Mouse (Mus musculus) CH12.LX (cell line): ENCODE measurements around the gene Arl15. TPM values are rescaled to one million over a fixed set of nuclear protein-coding genes. Genes with fewer than 3 reads are reported as not detected.

Experiments used
- DNase-seq: peaks from one replicate; pipeline ENCODE4 v3.0.0-alpha.2; 2013; ENCODE audit errors: extremely low read depth
- H3K27ac ChIP-seq: 2 replicates; pipeline ENCODE4 v1.5.1; 2012; ENCODE audit warnings: low read depth, mild to moderate bottlenecking, control low read depth, moderate library complexity; ENCODE audit not compliant: insufficient read depth
- H3K27me3 ChIP-seq: replicated peaks from 2 replicates; pipeline ENCODE3; 2012; ENCODE audit warnings: inconsistent platforms
- H3K36me3 ChIP-seq, 2 experiments: replicated peaks in 1 of 2; 2 replicates each; pipeline versions ENCODE3 to v1.6.1; 2012; ENCODE audit warnings: inconsistent platforms in 1 of 2, low read length in 1 of 2, mild to moderate bottlenecking in 1 of 2, mixed read lengths in 1 of 2, moderate library complexity in 1 of 2; ENCODE audit not compliant: control insufficient read depth in 1 of 2, insufficient read depth in 1 of 2
- H3K4me1 ChIP-seq, 2 experiments: 2 replicates each; pipeline ENCODE4 v1.6.1; 2012; ENCODE audit warnings: inconsistent platforms in 1 of 2, moderate library complexity in 1 of 2; ENCODE audit not compliant: insufficient read depth in 2 of 2, control insufficient read depth in 1 of 2
- H3K4me2 ChIP-seq: 2 replicates; pipeline ENCODE4 v1.6.1; 2012; ENCODE audit warnings: low read depth, mild to moderate bottlenecking, control low read depth; ENCODE audit not compliant: poor library complexity, insufficient read depth, severe bottlenecking
- H3K4me3 ChIP-seq, 3 experiments: fragments of 150-350 bp in 1 of 3; sonication (generic) in 1 of 3; replicated peaks in 1 of 3; 2 replicates each; pipeline versions ENCODE3 to v1.5.1; 2011 to 2012; ENCODE audit warnings: low read depth in 2 of 3, low read length in 2 of 3, mild to moderate bottlenecking in 2 of 3, moderate library complexity in 2 of 3, control low read depth in 1 of 3, improper control_type of control experiment in 1 of 3, inconsistent platforms in 1 of 3, mixed read lengths in 1 of 3; ENCODE audit not compliant: poor library complexity in 1 of 3
- H3K79me2 ChIP-seq: replicated peaks from 2 replicates; pipeline ENCODE4 v1.6.1; 2012; ENCODE audit warnings: mild to moderate bottlenecking, moderate library complexity; ENCODE audit not compliant: control insufficient read depth, poor library complexity, insufficient read depth, severe bottlenecking; ENCODE audit errors: extremely low read depth
- H3K9ac ChIP-seq: 2 replicates; pipeline ENCODE4 v1.6.1; 2012; ENCODE audit warnings: low read depth, mild to moderate bottlenecking, control low read depth, moderate library complexity; ENCODE audit not compliant: insufficient read depth
- H3K9me3 ChIP-seq: replicated peaks from 2 replicates; pipeline ENCODE3; 2012; ENCODE audit warnings: low read length, inconsistent platforms, mixed read lengths
- CHD1 ChIP-seq: IDR thresholded peaks from 2 replicates; pipeline ENCODE4 v1.6.1; 2012; ENCODE audit warnings: low read depth, low read length, improper control_type of control experiment, inconsistent platforms
- CHD2 ChIP-seq: IDR thresholded peaks from 2 replicates; pipeline ENCODE4 v1.6.1; 2011; ENCODE audit warnings: low read length, improper control_type of control experiment
- ETS1 ChIP-seq: conservative IDR thresholded peaks from 2 replicates; pipeline ENCODE4 v1.6.1; 2012; ENCODE audit warnings: low read depth, mild to moderate bottlenecking, inconsistent platforms, low read length, improper control_type of control experiment, moderate library complexity
- GABPA ChIP-seq: IDR thresholded peaks from 2 replicates; pipeline ENCODE4 v1.6.1; 2012; ENCODE audit warnings: low read depth, low read length, improper control_type of control experiment, inconsistent platforms; ENCODE audit not compliant: insufficient replicate concordance
- MAX ChIP-seq: IDR thresholded peaks from 2 replicates; pipeline ENCODE4 v1.6.1; 2011; ENCODE audit warnings: low read length, improper control_type of control experiment
- MXI1 ChIP-seq: IDR thresholded peaks from 2 replicates; pipeline ENCODE4 v1.6.1; 2011; ENCODE audit warnings: mild to moderate bottlenecking, low read depth, low read length, improper control_type of control experiment
- MYC ChIP-seq: IDR thresholded peaks from 2 replicates; pipeline ENCODE4 v1.6.1; 2011; ENCODE audit warnings: low read depth, mild to moderate bottlenecking, improper control_type of control experiment, low read length
- NRF1 ChIP-seq: IDR thresholded peaks from 2 replicates; pipeline ENCODE4 v1.6.1; 2014; ENCODE audit warnings: low read depth, mild to moderate bottlenecking, inconsistent platforms, low read length, improper control_type of control experiment, moderate library complexity
- SIN3A ChIP-seq: IDR thresholded peaks from 2 replicates; pipeline ENCODE4 v1.6.1; 2012; ENCODE audit warnings: low read length, improper control_type of control experiment, inconsistent platforms
- UBTF ChIP-seq: IDR thresholded peaks from 2 replicates; pipeline ENCODE4 v1.6.1; 2012; ENCODE audit warnings: low read depth, mild to moderate bottlenecking, inconsistent platforms, low read length, improper control_type of control experiment, moderate library complexity
- ZKSCAN1 ChIP-seq: IDR thresholded peaks from 2 replicates; pipeline ENCODE4 v1.6.1; 2012; ENCODE audit warnings: low read depth, inconsistent platforms, low read length, improper control_type of control experiment, borderline replicate concordance
- dilution Hi-C: fragments of 300-500 bp; cut with MboI; formaldehyde crosslinking; loops from 2 replicates; pipeline ENCODE4 v1.14.3; 2020; ENCODE audit warnings: low sequenced_read_pairs; ENCODE audit not compliant: extremely low pct_unique_long_range_greater_than_20kb, extremely low pct_ligation_motif_present
- in situ Hi-C: fragments of 300-500 bp; cut with MboI; formaldehyde crosslinking; loops from 3 replicates; pipeline ENCODE4 v1.14.3; 2019; ENCODE audit warnings: low sequenced_read_pairs, low pct_ligation_motif_present, low pct_unique_long_range_greater_than_20kb, mixed read lengths
- polyA plus RNA-seq: library from polyadenylated mRNA; unstranded; fragments of >175 nt; gene quantifications from 2 replicates; pipeline ENCODE4 v1.2.1, GENCODE M21; 2012; ENCODE audit warnings: low read depth; ENCODE audit not compliant: insufficient read length
- total RNA-seq, 2 experiments: library from RNA; depleted of rRNA; stranded (reverse); fragments of 300-350 nt in 1 of 2; fragments of >200 nt in 1 of 2; gene quantifications; 2 replicates each; pipeline ENCODE4 v1.2.3; 2012 to 2014

Arl15 gene
- total and polyA plus RNA-seq, 3 experiments = 2.2 to 5.2 (median 4.8) TPM

DNA sequence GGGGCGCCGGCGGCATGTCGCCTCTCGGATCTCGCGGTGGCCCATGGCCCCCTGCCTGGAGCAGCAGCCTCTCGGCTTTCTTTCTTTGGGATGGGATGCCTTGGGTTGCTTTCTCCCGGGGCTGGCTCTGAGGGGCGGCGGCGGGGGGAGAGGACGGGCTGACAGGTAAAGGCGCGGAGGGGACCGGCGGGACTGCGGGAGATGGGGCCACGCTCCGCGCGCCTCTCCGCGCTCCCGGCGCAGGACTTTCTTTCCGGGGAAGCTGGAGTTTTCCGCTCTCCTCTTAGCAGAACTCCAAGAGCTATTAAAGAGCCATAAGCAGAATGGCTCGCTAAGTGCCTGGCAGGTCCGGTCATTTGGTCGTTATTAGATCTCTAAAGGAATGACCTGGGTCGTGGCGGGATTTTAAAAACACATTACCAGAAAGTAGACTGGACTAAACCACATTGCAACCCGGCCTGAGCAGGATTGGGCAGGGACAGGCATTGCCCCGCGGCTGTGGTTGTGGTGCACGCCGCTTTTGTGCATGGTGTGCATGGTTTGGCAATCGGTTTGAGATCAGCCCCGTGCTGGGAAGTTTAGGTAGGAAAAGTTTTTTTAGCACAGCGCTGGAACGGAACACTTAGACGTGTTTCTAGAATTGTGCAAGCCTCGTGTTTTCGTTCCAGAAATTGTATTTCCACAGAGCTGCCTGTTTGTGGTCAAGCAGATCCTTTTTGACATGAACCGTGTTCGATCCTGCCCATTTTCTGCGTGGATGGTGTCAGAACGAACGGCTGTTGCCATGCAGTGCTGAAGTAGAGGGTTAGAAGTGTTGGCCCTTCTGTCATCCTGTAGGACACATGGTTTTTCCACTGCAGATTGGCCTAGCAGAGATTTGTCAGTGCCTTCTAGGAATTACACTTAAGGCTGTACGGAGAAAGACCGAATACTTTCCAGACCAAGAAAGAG lies 675 bp downstream of the Arl15 start:
- no peak overlapping the region for H3K27ac ChIP-seq
- H3K4me2 ChIP-seq = peak overlapping the region; percentile 88
- peaks cover 0 to 2% of the 10 kb centered on the region in 2 experiments for H3K36me3 ChIP-seq
- 0 out of 2 replicates have a peak, but pooled peaks cover 3% of the 10 kb centered on the region for H3K79me2 ChIP-seq
- peak overlapping the region; percentile 69 to 74 (median 73) for H3K4me3 ChIP-seq
- DNase-seq = peak; percentile 25
- dilution Hi-C loops = no loop called here
- in situ Hi-C loops = no loop called here
- H3K4me1 ChIP-seq = peaks cover 5 to 22% of the 10 kb centered on the region in 2 experiments
- no peaks in the 10 kb centered on the region for H3K9me3 ChIP-seq
- H3K9ac ChIP-seq = peak overlapping the region; percentile 99
- H3K27me3 ChIP-seq = no peaks in the 10 kb centered on the region
- no peak for TF ChIP-seq ZKSCAN1
- TF ChIP-seq MAX = 0 out of 2 replicates have a peak, but pooled peaks have one; percentile 24
- TF ChIP-seq MXI1 = peak; percentile 65; the same call in 1 of the 2 replicates
- no peak for TF ChIP-seq CHD2
- TF ChIP-seq SIN3A = peak; percentile 12

DNA sequence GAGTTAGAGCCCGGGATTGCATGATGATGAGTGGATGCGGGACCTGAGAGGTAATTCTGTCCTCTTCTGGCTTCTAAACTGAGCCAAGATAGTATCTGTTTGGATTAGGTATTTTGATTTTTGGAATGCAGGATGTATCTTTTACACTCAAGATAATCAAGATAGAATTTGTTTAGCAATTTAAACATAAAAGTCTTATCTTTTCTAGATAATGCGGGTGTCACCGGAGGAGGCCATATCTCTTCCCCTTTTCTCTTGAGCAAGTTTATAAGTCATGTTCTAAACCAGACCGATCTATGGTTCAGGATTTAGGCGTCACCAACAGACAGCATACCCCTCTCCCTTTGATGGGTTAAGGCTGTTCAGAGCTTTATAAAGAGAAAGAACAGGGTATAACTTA lies 3.1 kb downstream of the Arl15 start:
- Histone ChIP-seq H3K9ac (no peak overlapping the region), H3K4me1 (peaks cover 9 to 40% of the 10 kb centered on the region in 2 experiments), H3K79me2 (0 out of 2 replicates have a peak, but pooled peaks cover 3% of the 10 kb centered on the region), H3K27me3 (no peaks in the 10 kb centered on the region), H3K4me2 (no peak overlapping the region), H3K9me3 (no peaks in the 10 kb centered on the region), H3K4me3 (no peak overlapping the region), H3K36me3 (peaks cover 0 to 2% of the 10 kb centered on the region in 2 experiments), H3K27ac (no peak overlapping the region)
- dilution Hi-C loops (no loop called here), in situ Hi-C loops (no loop called here)
- DNase-seq = no peak
- TF ChIP-seq UBTF (no peak), NRF1 (no peak), SIN3A (no peak), CHD1 (no peak), GABPA (no peak), MYC (no peak), ETS1 (no peak), CHD2 (no peak), MAX (no peak)
